Mouse (Mus musculus): ENCODE results near the gene Klhl31. TPM values are rescaled to one million over a fixed set of nuclear protein-coding genes. Genes with fewer than 3 reads are reported as not detected.

The Klhl31 gene
- polyA plus RNA-seq, 1 experiment from 2014 or later = 0.10 TPM

- no peaks in the 10 kb centered on the region for H3K36me3 ChIP-seq (replicated peaks)
- 28% methylated on average over 7 of the region's 7 CpGs for WGBS
- ATAC-seq (replicated peaks) = no peak
These were observed 28.5 kb upstream of the Klhl31 start for GRCm38 (mm10) chr9:77607840-77608239.

GRCm38 (mm10) chr9:77610811-77611210, 25.5 kb upstream of the Klhl31 start:
- no peaks in the 10 kb centered on the region for H3K9me3 ChIP-seq
- no peak overlapping the region for H3K27ac ChIP-seq
- no peak overlapping the region for H3K4me3 ChIP-seq
- no peak overlapping the region for H3K4me2 ChIP-seq
- H3K9ac ChIP-seq = no peak overlapping the region
- no peak for ATAC-seq (replicated peaks)
- H3K27me3 ChIP-seq (replicated peaks) = no peaks in the 10 kb centered on the region
- no peaks in the 10 kb centered on the region for H3K4me1 ChIP-seq
- H3K36me3 ChIP-seq (replicated peaks) = no peaks in the 10 kb centered on the region

More at GRCm38 (mm10) chr9:77607840-77608239, 28.5 kb upstream of the Klhl31 start:
- Histone ChIP-seq H3K9me3 (no peaks in the 10 kb centered on the region), H3K9ac (no peak overlapping the region), H3K4me1 (no peaks in the 10 kb centered on the region), H3K27me3 (replicated peaks) (no peaks in the 10 kb centered on the region), H3K4me3 (no peak overlapping the region), H3K27ac (no peak overlapping the region), H3K4me2 (no peak overlapping the region)

- no peaks in the 10 kb centered on the region for H3K4me1 ChIP-seq
- no peak overlapping the region for H3K9ac ChIP-seq
- no peaks in the 10 kb centered on the region for H3K9me3 ChIP-seq
- H3K36me3 ChIP-seq (replicated peaks) = no peaks in the 10 kb centered on the region
- no peak for ATAC-seq (replicated peaks)
- no peak overlapping the region for H3K4me2 ChIP-seq
- no peaks in the 10 kb centered on the region for H3K27me3 ChIP-seq (replicated peaks)
- 74% methylated on average over 4 of the region's 4 CpGs for WGBS
- H3K4me3 ChIP-seq = no peak overlapping the region
- no peak overlapping the region for H3K27ac ChIP-seq
These were observed 24.0 kb upstream of the Klhl31 start for GRCm38 (mm10) chr9:77612349-77612748.

- no peaks in the 10 kb centered on the region for H3K4me1 ChIP-seq
- no peaks in the 10 kb centered on the region for H3K36me3 ChIP-seq (replicated peaks)
- H3K4me2 ChIP-seq = no peak overlapping the region
- no peak overlapping the region for H3K9ac ChIP-seq
- H3K9me3 ChIP-seq = no peaks in the 10 kb centered on the region
- WGBS = 67% methylated on average over 4 of the region's 4 CpGs
- ATAC-seq (replicated peaks) = no peak
- no peaks in the 10 kb centered on the region for H3K27me3 ChIP-seq (replicated peaks)
- H3K27ac ChIP-seq = no peak overlapping the region
- H3K4me3 ChIP-seq = no peak overlapping the region
These were observed 20.4 kb upstream of the Klhl31 start for GRCm38 (mm10) chr9:77615868-77616267.

GRCm38 (mm10) chr9:77616796-77617195, 19.5 kb upstream of the Klhl31 start:
- Histone ChIP-seq H3K9ac (no peak overlapping the region), H3K36me3 (replicated peaks) (no peaks in the 10 kb centered on the region), H3K4me2 (no peak overlapping the region), H3K4me3 (no peak overlapping the region), H3K27ac (no peak overlapping the region), H3K27me3 (replicated peaks) (no peaks in the 10 kb centered on the region), H3K4me1 (no peaks in the 10 kb centered on the region), H3K9me3 (no peaks in the 10 kb centered on the region)
- 55% methylated on average over 4 of the region's 4 CpGs for WGBS
- no peak for ATAC-seq (replicated peaks)

- no peak overlapping the region for H3K4me3 ChIP-seq
- ATAC-seq (replicated peaks) = no peak
- WGBS = 78% methylated on average over 6 of the region's 6 CpGs
These were observed 18.5 kb upstream of the Klhl31 start for GRCm38 (mm10) chr9:77617751-77618150.

GRCm38 (mm10) chr9:77618392-77618791, 17.9 kb upstream of the Klhl31 start:
- Histone ChIP-seq H3K9me3 (no peaks in the 10 kb centered on the region), H3K27ac (no peak overlapping the region), H3K27me3 (replicated peaks) (no peaks in the 10 kb centered on the region), H3K4me2 (no peak overlapping the region), H3K4me1 (no peaks in the 10 kb centered on the region), H3K36me3 (replicated peaks) (no peaks in the 10 kb centered on the region), H3K9ac (no peak overlapping the region), H3K4me3 (no peak overlapping the region)
- 85% methylated on average over 2 of the region's 2 CpGs for WGBS
- ATAC-seq (replicated peaks) = no peak

More at GRCm38 (mm10) chr9:77617751-77618150, 18.5 kb upstream of the Klhl31 start:
- Histone ChIP-seq H3K4me2 (no peak overlapping the region), H3K27me3 (replicated peaks) (no peaks in the 10 kb centered on the region), H3K36me3 (replicated peaks) (no peaks in the 10 kb centered on the region), H3K9me3 (no peaks in the 10 kb centered on the region), H3K4me1 (no peaks in the 10 kb centered on the region), H3K27ac (no peak overlapping the region), H3K9ac (no peak overlapping the region)

- H3K27me3 ChIP-seq (replicated peaks) = no peaks in the 10 kb centered on the region
- H3K9me3 ChIP-seq = no peaks in the 10 kb centered on the region
- H3K36me3 ChIP-seq (replicated peaks) = no peaks in the 10 kb centered on the region
- no peaks in the 10 kb centered on the region for H3K4me1 ChIP-seq
- H3K27ac ChIP-seq = no peak overlapping the region
- H3K4me2 ChIP-seq = no peak overlapping the region
- no peak overlapping the region for H3K4me3 ChIP-seq
- no peak for ATAC-seq (replicated peaks)
- 87% methylated on average over 6 of the region's 6 CpGs for whole genome bisulfite sequencing
- no peak overlapping the region for H3K9ac ChIP-seq
These were observed 16.2 kb upstream of the Klhl31 start for GRCm38 (mm10) chr9:77620077-77620476.

GRCm38 (mm10) chr9:77620482-77620881, 15.8 kb upstream of the Klhl31 start:
- Histone ChIP-seq H3K9ac (no peak overlapping the region), H3K4me1 (no peaks in the 10 kb centered on the region), H3K4me3 (no peak overlapping the region), H3K9me3 (no peaks in the 10 kb centered on the region), H3K27me3 (replicated peaks) (no peaks in the 10 kb centered on the region), H3K27ac (no peak overlapping the region), H3K36me3 (replicated peaks) (no peaks in the 10 kb centered on the region), H3K4me2 (no peak overlapping the region)
- ATAC-seq (replicated peaks) = no peak
- 65% methylated on average over 2 of the region's 2 CpGs for WGBS

- Histone ChIP-seq H3K9me3 (no peaks in the 10 kb centered on the region), H3K36me3 (replicated peaks) (no peaks in the 10 kb centered on the region), H3K4me1 (no peaks in the 10 kb centered on the region), H3K27me3 (replicated peaks) (no peaks in the 10 kb centered on the region), H3K27ac (no peak overlapping the region), H3K4me3 (no peak overlapping the region), H3K9ac (no peak overlapping the region), H3K4me2 (no peak overlapping the region)
- whole genome bisulfite sequencing = 3% methylated on average over 1 of the region's 1 CpGs
- ATAC-seq (replicated peaks) = no peak
These were observed 13.4 kb upstream of the Klhl31 start for GRCm38 (mm10) chr9:77622874-77623273.

GRCm38 (mm10) chr9:77623318-77624050, 12.8 kb upstream of the Klhl31 start:
- H3K4me3 ChIP-seq = no peak overlapping the region
- H3K4me1 ChIP-seq = no peaks in the 10 kb centered on the region
- no peaks in the 10 kb centered on the region for H3K27me3 ChIP-seq (replicated peaks)
- no peaks in the 10 kb centered on the region for H3K9me3 ChIP-seq
- H3K4me2 ChIP-seq = no peak overlapping the region
- no peaks in the 10 kb centered on the region for H3K36me3 ChIP-seq (replicated peaks)
- ATAC-seq (replicated peaks) = no peak
- 90% methylated on average over 6 of the region's 6 CpGs for WGBS
- no peak overlapping the region for H3K27ac ChIP-seq
- no peak overlapping the region for H3K9ac ChIP-seq

GRCm38 (mm10) chr9:77624171-77624570, 12.1 kb upstream of the Klhl31 start:
- Histone ChIP-seq H3K27ac (no peak overlapping the region), H3K4me1 (no peaks in the 10 kb centered on the region), H3K27me3 (replicated peaks) (no peaks in the 10 kb centered on the region), H3K9me3 (no peaks in the 10 kb centered on the region), H3K4me2 (no peak overlapping the region), H3K4me3 (no peak overlapping the region), H3K36me3 (replicated peaks) (no peaks in the 10 kb centered on the region), H3K9ac (no peak overlapping the region)
- ATAC-seq (replicated peaks) = no peak
- WGBS = 89% methylated on average over 5 of the region's 5 CpGs

- Histone ChIP-seq H3K4me1 (no peaks in the 10 kb centered on the region), H3K27ac (no peak overlapping the region), H3K9me3 (no peaks in the 10 kb centered on the region), H3K4me3 (no peak overlapping the region), H3K27me3 (replicated peaks) (no peaks in the 10 kb centered on the region), H3K9ac (no peak overlapping the region), H3K36me3 (replicated peaks) (no peaks in the 10 kb centered on the region), H3K4me2 (no peak overlapping the region)
- ATAC-seq (replicated peaks) = no peak
- WGBS = 89% methylated on average over 10 of the region's 10 CpGs
These were observed 7.6 kb upstream of the Klhl31 start for GRCm38 (mm10) chr9:77628676-77629075.

All from midbrain, embryonic 15.5 days (tissue).